Mouse (Mus musculus) left cerebral cortex, adult 18-20 months (tissue): Measurements from ENCODE around the gene Tmcc3. TPM values are rescaled to one million over a fixed set of nuclear protein-coding genes. Genes with fewer than 3 reads are reported as not detected.

ENCODE experiments used
- DNase-seq, 2 experiments: peaks; one replicate each; pipeline ENCODE4 v3.0.0; 2021 to 2022; ENCODE audit warnings: low spot score in 2 of 2, mixed read lengths in 1 of 2
- total RNA-seq, 2 experiments: library from RNA; stranded (reverse); gene quantifications; 2 replicates each; pipeline ENCODE4 v1.2.3; 2021

The Tmcc3 gene
- total RNA-seq, 2 experiments from 2014 or later, result 21.3 to 31.9 TPM

DNA sequence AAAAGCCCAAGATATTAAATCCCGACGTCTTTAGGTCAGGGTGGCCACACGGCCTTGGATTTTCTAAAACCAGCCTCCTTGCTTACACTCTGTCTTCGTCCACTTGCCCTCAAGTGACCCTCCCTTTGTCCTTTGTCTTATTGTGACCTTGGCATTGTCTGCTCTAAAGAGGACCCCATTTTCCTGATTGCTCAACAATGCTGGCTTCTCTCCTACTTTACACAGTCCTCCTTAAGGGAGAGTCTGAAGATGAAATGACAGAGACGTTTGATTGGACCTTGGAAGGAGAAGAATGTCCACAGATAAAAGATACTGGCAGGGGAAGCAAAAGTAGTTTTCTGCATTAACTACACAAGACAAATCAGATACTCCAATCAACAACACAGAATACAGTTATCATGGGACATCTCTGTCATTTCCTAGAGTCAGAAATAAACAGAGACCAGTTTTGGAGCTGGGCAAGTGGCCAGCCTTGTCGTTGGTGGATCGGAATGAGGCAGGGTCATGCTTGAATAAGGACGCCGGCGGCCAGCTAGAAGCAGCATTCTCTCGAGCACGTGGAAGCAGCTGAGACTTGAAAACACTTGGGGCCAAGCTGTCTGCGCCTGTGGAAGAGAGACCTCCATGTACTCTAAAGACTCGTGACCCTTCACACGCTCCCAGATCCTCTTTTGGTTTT lies 150.8 kb downstream of the Tmcc3 start:
- no peak for DNase-seq

DNA sequence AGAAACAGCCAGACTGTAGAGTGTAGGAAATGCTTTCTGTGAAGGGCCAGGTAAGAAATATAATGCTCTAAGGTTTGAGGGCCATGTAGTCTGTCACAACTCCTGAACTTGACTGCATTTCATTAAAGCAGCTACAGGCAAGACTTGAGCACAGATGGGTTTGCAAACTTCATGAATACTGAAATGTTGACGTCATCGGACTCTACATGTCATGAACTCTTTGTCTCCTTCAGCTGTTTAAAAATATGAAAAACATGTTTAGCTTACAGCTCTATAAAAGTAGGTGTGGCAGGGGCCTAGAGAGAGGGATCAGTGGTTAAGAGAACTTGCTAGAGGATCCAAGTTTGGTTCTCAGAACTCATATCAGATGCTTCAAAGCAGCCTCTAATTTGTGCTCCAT lies 151.7 kb downstream of the Tmcc3 start:
- no peak for DNase-seq

DNA sequence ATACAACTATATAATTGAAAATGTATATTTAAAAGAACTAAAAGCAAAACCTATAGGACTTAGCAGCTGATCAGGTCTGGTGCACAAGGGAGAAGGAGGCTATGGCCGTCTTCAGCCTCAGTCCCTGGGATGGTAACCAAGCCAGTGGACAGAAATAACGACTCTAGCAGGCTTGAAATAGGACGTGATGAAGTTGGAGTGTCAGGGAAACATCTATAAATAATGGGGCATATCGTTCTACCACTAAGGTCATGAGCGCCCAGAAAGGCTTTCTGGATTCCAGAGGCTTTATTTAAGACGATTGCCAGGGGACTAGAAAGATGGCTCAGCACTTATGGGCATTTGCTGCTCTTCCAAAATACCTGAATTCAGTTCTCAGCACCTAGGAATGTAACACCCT lies 153.9 kb downstream of the Tmcc3 start:
- DNase-seq, result no peak

GRCm38 (mm10) chr10:94466313-94466712 lies 154.6 kb downstream of the Tmcc3 start:
- DNase-seq, result peak; percentile 5 to 9

DNA sequence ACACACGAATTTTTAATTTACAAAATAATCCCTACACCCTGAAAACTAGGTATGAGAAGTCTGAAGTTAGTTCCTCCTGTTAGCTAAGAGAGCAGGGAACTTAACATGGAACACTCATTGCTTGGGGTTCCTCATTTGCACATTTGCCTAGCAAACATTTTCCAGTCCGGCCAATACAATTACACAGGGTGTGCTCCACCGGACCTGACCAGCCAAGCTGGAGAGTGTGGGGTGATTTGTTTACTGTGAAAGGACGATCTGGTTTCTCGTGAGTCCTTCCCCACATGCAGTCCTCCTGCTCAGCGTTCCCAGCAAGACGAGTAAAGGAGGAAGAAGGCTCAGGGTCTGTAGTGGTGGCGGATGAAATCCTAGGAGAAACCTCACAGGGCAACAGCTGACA lies 159.7 kb downstream of the Tmcc3 start:
- DNase-seq, result no peak

DNA sequence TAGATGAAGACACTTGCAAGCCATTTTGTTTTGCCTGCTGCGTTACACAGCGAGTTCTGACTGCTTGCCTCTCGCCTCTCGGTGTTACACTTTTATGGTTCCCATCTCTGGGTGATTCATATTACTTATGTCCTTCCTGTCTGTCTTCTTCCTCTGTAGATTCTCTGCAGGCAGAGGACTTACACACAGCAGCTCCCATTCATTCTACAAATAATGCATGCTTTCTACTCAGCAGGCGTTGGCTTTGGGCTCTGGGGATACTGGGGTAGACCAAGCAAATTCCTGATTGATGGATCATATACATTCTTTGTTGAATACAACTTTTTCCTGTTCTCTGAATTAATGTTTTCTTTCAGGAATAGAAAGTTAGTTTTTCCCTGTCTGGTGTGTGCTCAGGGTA lies 161.8 kb downstream of the Tmcc3 start:
- no peak for DNase-seq

DNA sequence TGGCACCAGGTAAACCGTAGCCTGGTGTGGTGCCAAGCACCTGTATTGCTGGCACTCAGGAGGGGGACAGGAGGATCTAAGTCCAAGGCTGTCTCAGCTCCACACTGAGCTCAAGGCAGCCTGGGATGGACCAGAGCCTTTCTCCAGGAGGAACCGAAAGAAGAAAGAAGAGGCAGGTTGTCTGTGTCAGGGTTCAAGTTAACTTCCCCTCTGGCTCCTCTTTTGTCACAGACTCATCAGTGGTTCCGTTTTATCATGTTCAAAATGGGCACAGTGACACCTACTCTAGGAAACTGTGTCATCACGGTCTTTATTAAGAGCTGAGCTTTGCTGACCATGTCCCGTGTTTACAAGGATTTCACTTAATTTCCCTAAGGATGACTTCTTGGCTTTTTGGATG lies 162.4 kb downstream of the Tmcc3 start:
- no peak for DNase-seq

GRCm38 (mm10) chr10:94477366-94478225 lies 165.8 kb downstream of the Tmcc3 start:
- DNase-seq, result no peak

- no peak for DNase-seq
These were observed 167.9 kb downstream of the Tmcc3 start for GRCm38 (mm10) chr10:94479646-94480045.

DNA sequence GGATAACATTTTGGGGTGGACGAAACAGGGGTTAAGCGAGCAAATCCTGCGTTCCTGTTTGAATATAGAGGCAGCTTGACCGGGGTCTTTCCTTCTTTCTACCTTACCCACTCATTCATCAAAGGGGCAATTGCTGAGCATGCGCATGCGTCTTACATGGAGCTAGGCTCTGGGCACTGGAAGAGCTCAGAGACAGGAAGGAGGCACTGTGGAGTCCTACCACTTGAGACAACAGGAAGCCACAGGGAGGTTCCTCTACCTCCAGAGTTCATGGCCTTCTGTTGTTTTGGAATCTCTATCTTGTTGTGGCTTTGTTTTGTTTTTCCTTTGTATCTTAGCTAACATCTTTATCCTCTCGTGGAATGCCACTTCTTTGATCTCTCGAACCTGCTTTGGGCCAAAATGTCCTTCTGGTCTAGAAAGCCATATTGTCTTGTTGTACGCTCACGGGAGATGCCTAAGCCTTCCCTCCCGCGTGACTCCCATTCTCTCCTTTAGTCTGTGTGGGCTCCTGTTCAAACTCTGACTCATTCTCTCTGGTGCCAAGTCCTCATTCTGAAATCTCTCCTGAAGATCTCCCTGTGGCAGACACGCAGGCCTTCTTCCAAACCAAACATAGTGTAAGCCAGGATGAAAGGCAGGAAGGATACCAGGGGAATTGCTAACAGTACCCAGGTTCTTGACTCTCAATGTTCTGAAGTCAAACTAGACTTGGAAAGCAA lies 168.8 kb downstream of the Tmcc3 start:
- DNase-seq, result peak; percentile 56 to 59

- DNase-seq, result no peak
These were observed 169.9 kb downstream of the Tmcc3 start for GRCm38 (mm10) chr10:94481613-94482012.

- no peak for DNase-seq
These were observed 174.4 kb downstream of the Tmcc3 start for GRCm38 (mm10) chr10:94486179-94486578.

DNA sequence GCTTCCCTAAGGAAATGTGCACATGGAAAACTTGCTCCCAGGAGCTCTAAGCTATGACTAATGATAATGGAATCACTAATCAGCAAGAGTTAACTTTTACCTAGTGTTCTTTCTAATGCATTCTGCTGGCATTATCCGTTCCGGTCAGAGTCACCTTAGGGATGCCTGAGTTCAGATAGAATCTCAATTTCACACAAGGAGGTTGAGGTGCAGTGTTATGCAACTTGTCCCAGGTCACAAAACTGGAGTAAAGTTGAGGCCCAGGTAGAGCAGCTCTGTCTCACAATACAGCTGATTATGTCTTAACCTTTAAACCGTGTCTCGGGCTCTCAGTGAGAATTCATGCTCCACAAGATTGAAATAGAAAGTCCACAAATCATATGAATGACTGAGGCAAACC lies 177.8 kb downstream of the Tmcc3 start:
- no peak for DNase-seq

DNA sequence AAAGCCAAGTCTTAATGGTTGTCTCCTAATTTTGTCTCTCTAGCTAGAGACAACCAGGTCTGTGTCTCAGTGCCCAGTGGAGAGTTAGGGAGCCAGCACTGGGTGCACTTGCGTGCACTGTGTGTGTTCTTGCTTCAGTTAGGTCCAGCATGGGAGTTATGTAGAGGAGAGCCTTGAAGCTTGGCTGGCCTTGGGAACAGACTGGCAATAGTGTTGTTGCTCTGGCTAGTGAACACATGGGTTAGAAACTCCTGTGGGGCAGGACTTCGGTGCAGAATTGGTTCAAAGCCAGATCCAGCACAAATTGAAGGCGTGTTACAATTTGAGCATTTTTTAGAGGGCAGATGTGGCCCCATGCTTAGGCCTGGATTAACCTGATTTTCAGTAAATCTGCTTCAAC lies 179.3 kb downstream of the Tmcc3 start:
- DNase-seq, result no peak

DNA sequence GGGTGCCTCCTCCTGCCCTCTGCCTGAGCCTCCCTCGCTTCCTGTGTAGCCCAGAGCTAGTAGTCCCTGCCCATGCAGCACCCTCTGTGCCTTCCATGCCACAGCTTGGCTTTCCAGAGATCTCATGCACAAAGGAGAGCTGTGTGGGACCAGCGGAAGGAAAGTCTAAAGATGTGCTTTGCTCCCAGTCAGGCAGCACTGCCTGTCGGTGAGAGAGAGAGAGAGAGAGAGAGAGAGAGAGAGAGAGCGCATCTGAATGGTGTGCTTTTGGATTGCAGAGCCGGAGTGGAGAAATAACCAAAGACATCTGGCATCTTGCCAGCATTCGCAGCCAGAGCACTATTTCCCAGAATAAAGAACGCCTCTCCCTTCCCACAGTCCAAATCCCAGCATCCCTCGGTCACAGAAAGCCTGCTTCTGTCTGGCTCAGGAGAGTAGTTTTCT lies 182.7 kb downstream of the Tmcc3 start:
- DNase-seq, result peak; percentile 54 to 67

DNA sequence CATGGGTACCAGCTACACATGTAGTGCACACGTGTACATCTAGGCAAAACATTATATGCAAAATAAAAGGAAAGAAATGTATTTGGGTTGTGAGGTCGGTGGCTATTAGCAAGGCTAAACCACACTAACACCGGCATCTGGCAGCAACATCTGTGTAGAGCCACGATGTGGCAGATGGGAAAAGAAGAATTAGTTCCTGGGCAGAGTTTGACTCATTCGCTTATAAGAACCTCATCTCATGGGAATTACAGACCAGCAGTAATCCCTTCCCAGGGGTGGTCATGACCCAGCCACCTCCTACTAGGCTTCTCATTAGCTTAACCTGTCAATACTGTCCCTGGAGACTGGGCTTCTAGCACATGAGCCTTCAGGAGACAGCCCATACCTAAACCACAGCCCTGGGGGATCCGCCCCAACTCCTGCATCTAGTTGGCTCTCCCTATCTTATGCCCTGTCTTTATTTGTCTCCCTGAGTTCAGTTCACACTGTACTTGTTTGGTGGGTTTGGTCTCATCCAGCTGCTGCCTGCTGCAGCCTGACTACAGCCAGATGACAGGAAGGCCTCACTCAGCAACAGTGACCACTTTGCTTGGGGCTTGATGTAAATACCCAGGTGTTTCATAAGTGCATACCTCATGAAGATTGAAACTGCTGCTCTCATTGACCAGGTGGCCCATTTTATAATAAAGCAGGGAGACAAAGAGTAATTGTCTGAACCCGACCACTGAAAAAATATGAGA lies 183.9 kb downstream of the Tmcc3 start:
- no peak for DNase-seq

DNA sequence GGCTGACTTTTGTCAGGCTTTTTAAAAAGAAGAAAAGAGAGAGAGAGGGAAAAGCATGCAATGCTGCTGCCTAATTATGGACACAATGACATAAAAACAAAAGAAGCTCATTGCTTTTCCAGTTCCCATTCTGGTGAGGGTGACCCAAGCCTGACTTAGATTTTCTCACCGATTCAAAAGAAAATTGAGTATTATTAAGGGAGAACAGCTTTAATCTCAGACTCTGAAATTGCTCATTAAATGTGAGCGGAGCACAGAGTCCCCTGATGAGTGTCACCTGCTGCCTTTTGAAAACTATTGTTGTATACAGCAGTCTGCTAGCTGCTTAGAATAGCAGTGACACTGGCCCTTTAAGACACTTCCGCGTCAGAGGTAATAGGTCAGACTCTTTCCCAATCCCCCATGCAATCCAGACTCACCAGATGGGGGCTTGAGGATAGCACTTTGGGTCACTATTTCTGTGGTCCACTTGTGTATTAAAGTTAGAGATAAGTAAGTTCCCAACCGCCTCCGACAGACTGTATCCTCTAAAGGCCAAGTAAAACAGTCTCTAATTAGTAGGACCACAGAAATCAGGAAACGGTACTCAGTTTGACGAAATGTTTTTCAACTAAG lies 185.2 kb downstream of the Tmcc3 start:
- no peak for DNase-seq

GRCm38 (mm10) chr10:94500210-94500876 lies 188.6 kb downstream of the Tmcc3 start:
- no peak for DNase-seq

DNA sequence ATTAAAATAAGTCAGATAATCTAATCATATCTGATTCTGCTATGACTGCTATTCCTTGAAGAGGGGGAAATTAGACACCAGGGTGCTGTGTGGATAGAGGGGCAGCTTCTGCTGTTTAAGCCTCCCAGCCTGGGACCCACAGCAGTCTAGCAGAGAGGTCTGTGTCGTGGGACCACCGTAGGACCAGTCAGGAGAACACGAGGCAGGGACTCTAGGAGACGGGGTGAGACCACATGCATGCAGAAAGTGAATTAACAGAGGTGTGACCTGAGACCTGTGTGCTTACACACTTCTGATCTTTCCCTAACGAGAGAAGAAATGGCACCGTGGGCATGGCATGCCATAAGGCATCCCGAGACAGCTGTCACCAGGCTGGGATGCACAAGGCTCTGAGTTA lies 189.1 kb downstream of the Tmcc3 start:
- DNase-seq, result no peak

DNA sequence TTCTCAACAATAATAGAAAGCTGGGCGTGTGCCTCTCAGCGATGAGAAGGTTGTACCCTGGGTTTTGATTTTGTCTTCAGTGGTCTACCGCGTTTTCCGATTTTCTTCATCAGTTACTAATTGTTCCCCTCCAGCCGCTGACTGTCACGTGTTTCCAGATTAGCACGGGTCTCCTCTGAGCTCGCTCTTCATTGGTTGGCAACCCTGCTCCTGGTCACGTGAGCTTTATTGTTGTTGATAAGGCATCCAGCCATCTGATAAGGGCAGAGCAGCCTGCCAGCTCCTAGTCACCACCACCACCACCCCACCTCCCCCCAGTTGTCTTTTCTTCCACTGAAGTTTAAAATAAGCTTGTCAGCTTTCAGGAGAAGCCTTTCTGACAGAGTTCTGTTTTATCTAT lies 190.0 kb downstream of the Tmcc3 start:
- DNase-seq, result no peak
